22 mouse cellular contexts compared by ENCODE assay signal in the genomic region with DNA sequence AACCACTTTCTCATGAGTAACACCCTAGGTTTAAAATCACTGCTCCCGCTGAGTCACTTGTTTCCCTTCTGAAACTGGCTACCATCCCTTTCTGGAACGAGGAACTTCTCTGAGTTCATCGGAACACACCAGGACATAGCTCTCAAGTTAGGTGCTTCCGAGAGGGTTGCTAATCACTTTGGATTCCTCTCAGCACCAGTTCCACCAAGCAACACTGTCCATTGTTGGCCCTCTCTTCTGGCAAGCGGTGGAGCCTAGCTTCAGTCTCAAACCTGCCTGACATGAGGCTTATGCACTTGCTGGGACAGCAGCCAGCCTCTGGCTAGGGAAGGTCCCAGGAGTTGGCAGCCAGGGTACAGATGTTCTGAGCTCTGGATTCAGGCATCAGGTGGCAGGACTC. TPM values are rescaled to one million over a fixed set of nuclear protein-coding genes. Genes with fewer than 3 reads are reported as not detected.
A peak's percentile ranks its signal among the peaks of the same experiment; 100 is the strongest.
DNase-seq lines count a peak whose midpoint lies in the region; ATAC-seq lines count a peak whose summit lies in the region.
"Had no signal": no experiment of that assay in that cellular context is flagged by ENCODE, and none has a peak within 500 bp of the region (broad histone marks: within the 10 kb centered on the region; RNA-seq: fewer than 3 reads in every experiment).

No protein-coding gene starts in this region.

- no peak for ATAC-seq in stomach, embryonic 15.5 days (ENCODE audit: insufficient read depth, low FRiP score, low read depth)
- ATAC-seq: forebrain, embryonic 14.5 days; hindbrain, embryonic 16.5 days had no signal

- H3K9me3 ChIP-seq in heart, embryonic 10.5 days, result no peaks in the 10 kb centered on the region
- no peaks in the 10 kb centered on the region for H3K9me3 ChIP-seq in stomach, embryonic 15.5 days
- H3K9me3 ChIP-seq: neural tube, embryonic 12.5 days had no signal

- no peaks in the 10 kb centered on the region for H3K27me3 ChIP-seq in heart, embryonic 10.5 days (ENCODE audit: insufficient read depth, poor library complexity, severe bottlenecking)
- H3K27me3 ChIP-seq in stomach, embryonic 15.5 days (replicated peaks), result no peaks in the 10 kb centered on the region
- H3K27me3 ChIP-seq: neural tube, embryonic 12.5 days had no signal

- H3K36me3 ChIP-seq in heart, embryonic 10.5 days, result no peaks in the 10 kb centered on the region
- H3K36me3 ChIP-seq in stomach, embryonic 15.5 days, result no peaks in the 10 kb centered on the region
- H3K36me3 ChIP-seq: neural tube, embryonic 12.5 days had no signal

- H3K27ac ChIP-seq in heart, embryonic 10.5 days, result no peak overlapping the region
- H3K27ac ChIP-seq in stomach, embryonic 15.5 days, result 0 out of 2 replicates have a peak overlapping the region, but pooled peaks have one; percentile 26
- H3K27ac ChIP-seq: neural tube, embryonic 12.5 days had no signal

- no peak overlapping the region for H3K4me3 ChIP-seq in heart, embryonic 10.5 days
- no peak overlapping the region for H3K4me3 ChIP-seq in stomach, embryonic 15.5 days (replicated peaks)
- H3K4me3 ChIP-seq: neural tube, embryonic 12.5 days had no signal

- H3K4me2 ChIP-seq in stomach, embryonic 15.5 days, result no peak overlapping the region
- H3K4me2 ChIP-seq: neural tube, embryonic 12.5 days had no signal

- DNase-seq in heart, adult 18-20 months, result peak; percentile 50 to 65
- no peak for DNase-seq in heart, embryonic 10.5 days (ENCODE audit: low spot score)
- peak; percentile 76 for DNase-seq in NIH3T3 (ENCODE audit: low read depth)
- DNase-seq in gastrocnemius, postnatal 14 days, result peak; percentile 48
- no peak for DNase-seq in left cerebral cortex, adult 11 months (ENCODE audit: low spot score)
- no peak for DNase-seq in MN1 (ENCODE audit: low spot score)
- DNase-seq: cerebellum, adult 18-20 months; kidney, adult 8-10 months; lung, adult 2 months; midbrain, embryonic 14.5 days; thymus, postnatal 36 days had no signal

- 73% methylated on average over 5 of the region's 5 CpGs for WGBS in heart, embryonic 10.5 days
- 84% methylated on average over 5 of the region's 5 CpGs for WGBS in stomach, embryonic 15.5 days

- no peaks in the 10 kb centered on the region; the same call in 1 of the 2 replicates for H3K4me1 ChIP-seq in heart, embryonic 10.5 days
- 0 out of 2 replicates have a peak, but pooled peaks cover 4% of the 10 kb centered on the region for H3K4me1 ChIP-seq in stomach, embryonic 15.5 days
- H3K4me1 ChIP-seq: neural tube, embryonic 12.5 days had no signal

- no peak overlapping the region for H3K9ac ChIP-seq in stomach, embryonic 15.5 days
- H3K9ac ChIP-seq: neural tube, embryonic 12.5 days had no signal

- intact Hi-C loops in gastrocnemius, postnatal 14 days (cut with DNase I; ENCODE audit: low total_unique reads), result no loop called here

RNA-seq across cellular contexts. Expression of gene S100a3, which starts 14.3 kb away (rescaled TPM):
- not detected for total RNA-seq in heart, adult 18-20 months (2021)
- 0.31 and 0.44 TPM in 2 replicates for polyA plus RNA-seq in heart, embryonic 10.5 days (2016; fragmentation: Nextera tagmentation; extraction: Ambion mirVana)
- total RNA-seq in gastrocnemius, postnatal 14 days (2021), result under 1 TPM in 1 of 2 experiments, not detected in 1; 0.45 TPM
- polyA plus RNA-seq in stomach, embryonic 15.5 days (2015; fragmentation: Nextera tagmentation; extraction: Ambion mirVana), result 0.77 and 1.2 TPM in 2 replicates
- total RNA-seq: common myeloid progenitor, adult 5-6 weeks; gastrocnemius, postnatal 36 days had no signal
- polyA plus RNA-seq: forebrain, embryonic 14.5 days; midbrain, embryonic 14.5 days; neural tube, embryonic 12.5 days; small intestine, adult 2 months had no signal

RNA-seq across cellular contexts. Expression of gene S100a2, which starts 15.4 kb away (rescaled TPM):
- total RNA-seq in heart, adult 18-20 months (2021), result not detected
- polyA plus RNA-seq in heart, embryonic 10.5 days (2016; fragmentation: Nextera tagmentation; extraction: Ambion mirVana), result not detected in 2 replicates
- not detected for total RNA-seq in gastrocnemius, postnatal 14 days (2021)
- polyA plus RNA-seq in stomach, embryonic 15.5 days (2015; fragmentation: Nextera tagmentation; extraction: Ambion mirVana), result not detected in 2 replicates
- total RNA-seq: common myeloid progenitor, adult 5-6 weeks; gastrocnemius, postnatal 36 days; layer of hippocampus, adult 18-20 months; left cerebral cortex, adult 8-10 months had no signal
- polyA plus RNA-seq: embryonic facial prominence, embryonic 14.5 days; forebrain, embryonic 14.5 days; hindbrain, embryonic 16.5 days; limb, embryonic 14.5 days; lung, adult 2 months; midbrain, embryonic 14.5 days; neural tube, embryonic 12.5 days; small intestine, adult 2 months had no signal

RNA-seq across cellular contexts. Expression of gene Gm42674, which starts 27.0 kb away (rescaled TPM):
- not detected for total RNA-seq in heart, adult 18-20 months (2021)
- polyA plus RNA-seq in heart, embryonic 10.5 days (2016; fragmentation: Nextera tagmentation; extraction: Ambion mirVana), result not detected in 2 replicates
- total RNA-seq in gastrocnemius, postnatal 14 days (2021), result not detected
- polyA plus RNA-seq in stomach, embryonic 15.5 days (2015; fragmentation: Nextera tagmentation; extraction: Ambion mirVana), result not detected in 2 replicates
- total RNA-seq: common myeloid progenitor, adult 5-6 weeks; gastrocnemius, postnatal 36 days; left cerebral cortex, adult 8-10 months had no signal
- polyA plus RNA-seq: embryonic facial prominence, embryonic 14.5 days; forebrain, embryonic 14.5 days; limb, embryonic 14.5 days; lung, adult 2 months; midbrain, embryonic 14.5 days; neural tube, embryonic 12.5 days; small intestine, adult 2 months had no signal

RNA-seq across cellular contexts. Expression of gene S100a4, which starts 28.9 kb away (rescaled TPM):
- total RNA-seq in heart, adult 18-20 months (2021), result 10 to 100 TPM; 12.5 to 14.1 TPM
- polyA plus RNA-seq in heart, embryonic 10.5 days (2016; fragmentation: Nextera tagmentation; extraction: Ambion mirVana), result 0.30 and 0.43 TPM in 2 replicates
- total RNA-seq in gastrocnemius, postnatal 14 days (2021), result 10 to 100 TPM; 11.1 to 16.5 TPM
- 13.0 and 13.6 TPM in 2 replicates for polyA plus RNA-seq in stomach, embryonic 15.5 days (2015; fragmentation: Nextera tagmentation; extraction: Ambion mirVana)

RNA-seq across cellular contexts. Expression of gene S100a5, which starts 33.6 kb away (rescaled TPM):
- not detected for total RNA-seq in heart, adult 18-20 months (2021)
- not detected in 2 replicates for polyA plus RNA-seq in heart, embryonic 10.5 days (2016; fragmentation: Nextera tagmentation; extraction: Ambion mirVana)
- not detected for total RNA-seq in gastrocnemius, postnatal 14 days (2021)
- 4.5 and 6.5 TPM in 2 replicates for polyA plus RNA-seq in stomach, embryonic 15.5 days (2015; fragmentation: Nextera tagmentation; extraction: Ambion mirVana)
- total RNA-seq: common myeloid progenitor, adult 5-6 weeks had no signal
- polyA plus RNA-seq: forebrain, embryonic 14.5 days; hindbrain, embryonic 16.5 days; limb, embryonic 14.5 days; lung, adult 2 months; midbrain, embryonic 14.5 days; neural tube, embryonic 12.5 days; small intestine, adult 2 months had no signal

Comparison
In these comparisons a context has a peak if more than half of its experiments do, and no peak if none do; other contexts are left out.
1. DNase-seq: peak in heart, adult 18-20 months (2 of 2), NIH3T3 (single experiment) and gastrocnemius, postnatal 14 days (single experiment); none in heart, embryonic 10.5 days (single experiment), left cerebral cortex, adult 11 months (single experiment) and MN1 (single experiment).